Mouse (Mus musculus) liver, postnatal 0 days (tissue): ENCODE results near the gene BC030867. TPM values are rescaled to one million over a fixed set of nuclear protein-coding genes. Genes with fewer than 3 reads are reported as not detected.
A peak's percentile ranks its signal among the peaks of the same experiment; 100 is the strongest.

Source experiments
- ATAC-seq: fragments of 200-750 bp; cut with Nextera tagmentation; 2 replicates; pipeline ENCODE4 v1.8.0; 2017; ENCODE audit warnings: mild to moderate bottlenecking, moderate library complexity
- DNase-seq: peaks from one replicate; pipeline ENCODE4 v3.0.0-alpha.2; 2016
- H3K27ac ChIP-seq: fragments of 300-500 bp; sonication (generic); 2 replicates; pipeline ENCODE4 v1.5.1; 2014; ENCODE audit warnings: antibody characterized with exemption, moderate library complexity, mild to moderate bottlenecking, low read depth
- H3K27me3 ChIP-seq: fragments of 300-500 bp; sonication (generic); 2 replicates; pipeline ENCODE4 v1.6.1; 2014; ENCODE audit warnings: low read length, control low read depth, mixed read lengths; ENCODE audit not compliant: insufficient read depth
- H3K36me3 ChIP-seq: fragments of 300-500 bp; sonication (generic); replicated peaks from 2 replicates; pipeline ENCODE4 v1.6.1; 2014; ENCODE audit warnings: mild to moderate bottlenecking, control low read depth, low read length, moderate library complexity, mixed read lengths; ENCODE audit not compliant: insufficient read depth
- H3K4me1 ChIP-seq: fragments of 300-500 bp; sonication (generic); 2 replicates; pipeline ENCODE4 v1.6.1; 2014; ENCODE audit warnings: antibody characterized with exemption, mild to moderate bottlenecking, control low read depth; ENCODE audit not compliant: insufficient read depth
- H3K4me2 ChIP-seq: fragments of 300-500 bp; sonication (generic); 2 replicates; pipeline ENCODE4 v1.6.1; 2014; ENCODE audit warnings: low read depth, mild to moderate bottlenecking, low read length, moderate library complexity, mixed read lengths
- H3K4me3 ChIP-seq: fragments of 300-500 bp; sonication (generic); 2 replicates; pipeline ENCODE4 v1.5.1; 2014; ENCODE audit warnings: low read depth, low read length
- H3K9ac ChIP-seq: fragments of 300-500 bp; sonication (generic); replicated peaks from 2 replicates; pipeline ENCODE4 v1.6.1; 2014; ENCODE audit warnings: mild to moderate bottlenecking, moderate library complexity
- H3K9me3 ChIP-seq: fragments of 300-500 bp; sonication (generic); 2 replicates; pipeline ENCODE4 v1.6.1; 2016; ENCODE audit warnings: mild to moderate bottlenecking, control low read depth, low read length, mixed read lengths
- CTCF ChIP-seq: sonication (generic); IDR thresholded peaks from 2 replicates; pipeline ENCODE4 v1.5.1; 2016; ENCODE audit warnings: antibody characterized with exemption, low read depth
- EP300 ChIP-seq: IDR thresholded peaks from 2 replicates; pipeline ENCODE4 v1.6.1; 2016; ENCODE audit warnings: antibody characterized with exemption, low read depth, mild to moderate bottlenecking
- WGBS: fragments of 180-500 bp; shearing (Covaris S2); extraction: QIAGEN DNeasy Blood & Tissue Kit; methylation state at CpG from one replicate; pipeline ENCODE4 v1.1.7; 2014; ENCODE audit not compliant: insufficient replicate concordance; 5-methylcytosine and 5-hydroxymethylcytosine counted together
- polyA plus RNA-seq: library from polyadenylated mRNA; unstranded; fragments of >200 nt; fragmentation: Nextera tagmentation; extraction: Ambion mirVana; gene quantifications from 2 replicates; pipeline ENCODE4 v1.2.1, GENCODE M21; 2015

Gene BC030867
- polyA plus RNA-seq, 1 experiment from 2014 or later: 4.9 TPM

DNA sequence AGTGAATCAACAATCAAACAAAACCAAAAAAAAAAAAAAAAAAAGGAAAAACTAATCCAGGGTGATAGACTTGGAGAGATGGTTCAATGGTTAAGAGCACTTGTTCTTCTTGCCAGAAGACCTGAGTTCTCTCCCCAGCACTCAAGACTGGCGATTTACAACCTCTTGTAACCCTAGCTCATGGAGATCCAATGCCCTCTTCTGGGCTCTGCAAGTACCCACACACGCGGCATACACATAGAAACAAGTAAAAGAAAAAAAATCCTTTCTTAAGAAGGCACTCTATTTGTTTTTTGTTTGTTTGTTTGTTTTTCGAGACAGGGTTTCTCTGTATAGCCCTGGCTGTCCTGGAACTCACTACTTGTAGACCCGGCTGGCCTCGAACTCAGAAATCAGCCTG, 35.2 kb downstream of the BC030867 start:
- H3K9ac ChIP-seq: peak overlapping the region; percentile 42; the same call in 1 of the 2 replicates
- peak overlapping the region; percentile 68 for H3K4me2 ChIP-seq
- 79% methylated on average over 6 of the region's 6 CpGs for WGBS
- ATAC-seq: no peak
- no peaks in the 10 kb centered on the region for H3K27me3 ChIP-seq
- no peak for TF ChIP-seq CTCF
- TF ChIP-seq EP300: no peak
- peaks cover 15% of the 10 kb centered on the region for H3K36me3 ChIP-seq
- no peak overlapping the region for H3K27ac ChIP-seq
- no peak for DNase-seq
- no peaks in the 10 kb centered on the region for H3K9me3 ChIP-seq
- H3K4me1 ChIP-seq: peaks cover 15% of the 10 kb centered on the region
- H3K4me3 ChIP-seq: peak overlapping the region; percentile 90; the same call in 1 of the 2 replicates

DNA sequence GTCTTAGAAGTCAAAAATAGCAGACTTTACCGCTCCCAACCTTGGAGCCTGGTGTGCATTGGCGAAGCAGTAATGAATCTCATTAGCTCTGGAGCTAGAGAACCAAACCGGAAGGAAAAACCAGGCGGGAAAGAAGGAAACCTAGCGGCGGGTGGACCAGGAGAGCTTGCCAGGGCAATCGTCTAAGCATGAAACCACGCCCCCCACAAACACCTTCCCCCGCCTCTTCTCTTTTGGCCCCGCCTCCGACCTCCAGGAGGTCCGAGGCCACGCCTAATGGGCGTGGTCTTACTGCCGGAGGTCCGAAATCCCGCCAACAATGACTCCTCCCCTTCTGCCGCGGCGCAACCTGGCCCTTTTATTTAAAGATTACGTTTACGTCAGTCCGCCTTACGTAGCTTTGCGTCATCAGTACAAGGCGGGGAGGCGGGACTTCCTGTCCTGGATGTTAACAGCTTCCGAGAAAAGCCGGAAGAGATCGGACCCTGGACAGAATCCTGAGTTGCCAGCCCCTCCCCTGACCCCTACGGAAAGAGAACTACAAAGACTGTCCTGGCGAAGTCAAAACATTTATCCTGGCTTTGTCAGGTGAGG, 35.9 kb downstream of the BC030867 start, which contains the start of gene Tmub2:
Gene Tmub2, plus strand, starts transcription at position 431 of the 594 bp plus-strand sequence.
- DNase-seq (peak; percentile 97), ATAC-seq (peak; percentile 95)
- H3K36me3 ChIP-seq: peaks cover 17% of the 10 kb centered on the region
- peak within 1 kb of the TSS; percentile 91 for H3K9ac ChIP-seq
- H3K4me2 ChIP-seq: peak within 1 kb of the TSS; percentile 95
- H3K4me1 ChIP-seq: peaks cover 15% of the 10 kb centered on the region
- peak within 1 kb of the TSS; percentile 87 for H3K27ac ChIP-seq
- no peak for TF ChIP-seq CTCF
- TF ChIP-seq EP300: peak; percentile 74; the same call in 1 of the 2 replicates
- no peaks in the 10 kb centered on the region for H3K9me3 ChIP-seq
- H3K4me3 ChIP-seq: peak within 1 kb of the TSS; percentile 90
- WGBS: under 1% methylated on average over 32 of the region's 32 CpGs
- H3K27me3 ChIP-seq: no peaks in the 10 kb centered on the region

DNA sequence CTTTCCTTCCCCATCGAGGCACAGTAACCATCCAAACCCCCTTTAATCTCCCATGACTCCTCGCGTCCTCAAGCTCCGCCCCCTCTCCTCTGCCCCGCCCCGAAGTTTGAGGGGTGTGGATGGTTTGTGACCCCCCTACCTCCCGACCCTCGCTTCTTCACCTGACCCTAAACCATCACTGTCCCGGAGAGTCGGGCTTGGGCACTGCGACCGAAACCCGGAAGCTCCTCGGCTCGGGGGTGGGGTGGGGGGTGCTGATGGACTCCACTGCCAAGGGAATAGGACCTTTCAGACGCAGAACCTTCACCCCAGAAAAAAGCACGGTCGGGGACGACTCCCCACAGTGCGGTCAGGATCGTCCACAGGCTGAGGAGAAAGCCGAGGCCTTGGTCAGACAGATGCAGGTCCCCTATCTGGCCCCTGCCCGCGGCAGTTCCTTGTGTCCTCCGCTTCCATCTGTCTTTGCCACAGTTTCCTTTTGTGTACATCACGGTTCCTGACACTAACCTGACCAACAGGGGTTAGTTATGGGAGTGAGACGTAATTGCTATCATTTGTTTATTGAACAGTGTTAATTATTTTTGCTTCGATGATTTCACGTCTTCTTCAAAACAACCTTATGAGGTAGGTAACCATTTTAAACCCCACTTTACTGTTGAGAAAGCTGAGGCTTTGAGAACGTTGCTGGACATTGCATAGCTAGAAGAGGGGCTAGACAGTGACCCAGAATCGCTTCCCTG, 36.6 kb downstream of the BC030867 start:
- Histone ChIP-seq H3K9me3 (no peaks in the 10 kb centered on the region), H3K27ac (peak overlapping the region; percentile 87), H3K36me3 (peaks cover 24% of the 10 kb centered on the region), H3K9ac (peak overlapping the region; percentile 91), H3K4me1 (peaks cover 15% of the 10 kb centered on the region), H3K4me3 (peak overlapping the region; percentile 90), H3K27me3 (no peaks in the 10 kb centered on the region), H3K4me2 (peak overlapping the region; percentile 95)
- peak; percentile 71 for ATAC-seq
- WGBS: 2% methylated on average over 31 of the region's 31 CpGs
- DNase-seq: no peak
- TF ChIP-seq CTCF: no peak

DNA sequence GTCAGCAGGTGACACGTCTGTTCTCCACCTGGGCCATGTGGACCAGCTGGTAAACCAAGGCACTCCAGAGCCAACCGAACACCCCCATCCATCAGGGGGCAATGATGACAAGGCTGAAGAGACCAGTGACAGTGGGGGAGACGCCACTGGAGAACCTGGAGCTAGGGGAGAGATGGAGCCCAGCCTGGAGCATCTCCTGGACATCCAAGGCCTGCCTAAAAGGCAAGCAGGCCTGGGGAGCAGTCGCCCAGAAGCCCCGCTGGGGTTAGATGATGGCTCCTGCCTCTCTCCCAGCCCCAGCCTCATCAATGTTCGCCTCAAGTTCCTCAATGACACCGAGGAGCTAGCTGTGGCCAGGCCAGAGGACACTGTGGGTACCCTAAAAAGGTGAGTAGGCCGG, 38.8 kb downstream of the BC030867 start:
- Histone ChIP-seq H3K27me3 (no peaks in the 10 kb centered on the region), H3K9me3 (no peaks in the 10 kb centered on the region), H3K9ac (no peak overlapping the region), H3K4me2 (no peak overlapping the region), H3K36me3 (peaks cover 43% of the 10 kb centered on the region), H3K27ac (no peak overlapping the region), H3K4me1 (peaks cover 15% of the 10 kb centered on the region), H3K4me3 (no peak overlapping the region)
- no peak for DNase-seq
- ATAC-seq: no peak
- WGBS: 90% methylated on average over 8 of the region's 8 CpGs
- TF ChIP-seq CTCF (no peak), EP300 (no peak)

DNA sequence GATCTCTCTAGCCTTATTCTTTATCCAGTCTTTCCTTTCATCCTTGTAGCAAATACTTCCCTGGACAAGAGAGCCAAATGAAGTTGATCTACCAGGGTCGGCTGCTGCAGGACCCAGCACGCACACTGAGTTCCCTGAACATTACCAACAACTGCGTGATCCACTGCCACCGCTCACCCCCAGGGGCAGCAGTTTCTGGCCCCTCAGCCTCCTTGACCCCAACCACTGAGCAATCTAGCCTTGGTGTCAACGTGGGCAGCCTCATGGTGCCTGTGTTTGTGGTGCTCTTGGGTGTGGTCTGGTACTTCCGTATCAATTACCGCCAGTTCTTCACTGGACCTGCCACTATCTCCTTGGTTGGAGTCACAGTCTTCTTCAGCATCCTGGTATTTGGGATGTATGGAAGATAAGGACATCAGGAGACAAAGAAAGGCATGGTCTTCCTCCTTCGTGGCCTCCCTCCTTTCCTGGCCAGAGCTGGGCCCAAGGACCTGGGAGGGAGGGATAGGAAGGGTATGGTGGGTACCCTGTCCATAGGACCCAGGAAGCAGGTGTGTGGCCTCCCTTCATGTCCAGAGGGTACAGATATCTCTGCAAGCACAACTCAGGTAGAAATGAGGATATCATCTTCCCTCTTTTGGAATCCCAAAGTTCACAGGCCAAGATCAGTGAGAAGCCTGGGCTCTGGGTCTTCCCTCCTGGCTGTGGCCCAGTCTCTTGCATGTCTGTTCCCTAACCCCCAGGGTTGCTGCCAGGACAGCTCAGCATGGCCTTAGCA, 39.5 kb downstream of the BC030867 start:
- no peak for TF ChIP-seq EP300
- no peak for TF ChIP-seq CTCF
- ATAC-seq (no peak), DNase-seq (no peak)
- Histone ChIP-seq H3K27ac (0 out of 2 replicates have a peak overlapping the region, but pooled peaks have one; percentile 2), H3K4me2 (no peak overlapping the region), H3K36me3 (peaks cover 48% of the 10 kb centered on the region), H3K27me3 (no peaks in the 10 kb centered on the region), H3K4me3 (no peak overlapping the region), H3K9ac (no peak overlapping the region), H3K9me3 (no peaks in the 10 kb centered on the region), H3K4me1 (peaks cover 15% of the 10 kb centered on the region)
- 80% methylated on average over 8 of the region's 8 CpGs for WGBS

DNA sequence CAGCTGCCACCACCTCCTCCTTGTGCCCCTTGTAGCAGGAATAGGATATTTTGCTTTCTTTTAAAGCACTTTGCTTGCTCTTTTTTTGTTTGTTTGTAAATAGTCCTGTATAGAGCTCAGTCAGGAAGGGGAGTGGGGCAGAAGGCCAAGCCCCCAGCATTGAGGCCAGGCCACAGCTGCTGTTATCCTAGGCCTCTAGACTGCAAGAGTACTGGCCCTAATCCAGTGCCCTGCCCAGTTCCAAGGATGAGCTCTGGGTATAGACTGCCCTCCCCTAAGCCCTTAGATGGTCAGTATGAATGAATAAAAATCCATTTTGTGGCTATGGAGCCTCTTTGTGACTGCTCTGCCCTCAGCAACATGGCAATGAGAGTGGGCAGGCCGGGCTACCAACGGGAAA, 40.2 kb downstream of the BC030867 start:
- Histone ChIP-seq H3K27ac (0 out of 2 replicates have a peak overlapping the region, but pooled peaks have one; percentile 2), H3K27me3 (no peaks in the 10 kb centered on the region), H3K9me3 (no peaks in the 10 kb centered on the region), H3K4me3 (no peak overlapping the region), H3K36me3 (peaks cover 54% of the 10 kb centered on the region), H3K9ac (no peak overlapping the region), H3K4me1 (peaks cover 15% of the 10 kb centered on the region), H3K4me2 (no peak overlapping the region)
- TF ChIP-seq CTCF (no peak), EP300 (no peak)
- no peak for ATAC-seq
- 80% methylated on average over 2 of the region's 2 CpGs for WGBS
- no peak for DNase-seq
